Mouse (Mus musculus): ENCODE results near the gene Kcnn4.

GRCm38 (mm10) chr7:24421648-24422047, 51.6 kb downstream of the Kcnn4 start:
- TF ChIP-seq CTCF (IDR thresholded peaks at IDR 0.05; ENCODE audit: borderline replicate concordance, control insufficient read depth, extremely low read depth, insufficient read depth, low read length, poor library complexity), result no peak
- TF ChIP-seq POLR2A (IDR thresholded peaks at IDR 0.05; ENCODE audit: control insufficient read depth, extremely low read depth, insufficient read depth, low read length, poor library complexity), result no peak
